Mouse (Mus musculus): Measurements from ENCODE around the gene Gm14548. TPM values are rescaled to one million over a fixed set of nuclear protein-coding genes. Genes with fewer than 3 reads are reported as not detected.
"Not testable (repeated sequence)": the region's sequence is repeated elsewhere in the genome, so short reads cannot be mapped to it uniquely, and the experiment has no call there.

Gm14548 gene
- polyA plus RNA-seq (2012; rRNA removed), result 0.20 and 0.44 TPM in 2 replicates

DNA sequence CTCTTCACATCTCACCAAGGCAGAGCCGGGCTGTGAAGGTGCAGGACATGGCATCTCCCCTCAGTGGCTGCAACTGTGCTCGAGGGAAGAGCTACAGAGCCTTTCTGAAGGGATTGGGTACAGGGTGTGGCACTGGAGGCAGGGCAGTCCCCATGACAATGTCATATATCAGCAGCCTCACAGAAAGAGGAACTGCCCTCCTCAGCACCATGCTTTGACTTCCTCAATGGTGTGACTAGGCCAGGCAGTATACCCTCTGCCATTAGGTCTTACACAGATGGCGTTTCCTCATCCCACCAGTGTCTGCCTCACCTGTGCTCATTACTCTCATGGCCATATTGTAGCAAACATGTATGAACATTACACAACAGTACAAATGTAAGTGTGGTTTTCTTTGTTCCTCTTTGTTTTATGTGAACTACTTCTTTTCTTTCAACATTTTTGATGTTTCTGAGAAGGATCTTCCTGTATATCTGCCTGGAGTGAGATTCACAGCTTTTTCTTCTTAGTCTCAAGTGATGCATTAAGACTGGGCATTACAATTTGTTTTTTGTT is at the start of gene Gm14548:
Gene Gm14548 (minus strand): TSS at position 85 of the 555 bp plus-strand sequence.
- 40% methylated on average over 3 of the region's 3 CpGs for WGBS
- DNase-seq (ENCODE audit: low read depth, low spot score), result not testable (repeated sequence)

GRCm38 (mm10) chr7:3946117-3946516 is 48.2 kb upstream of the Gm14548 start:
- 48% methylated on average over 4 of the region's 4 CpGs for whole genome bisulfite sequencing
- no peak for DNase-seq (ENCODE audit: low read depth, low spot score)

DNA sequence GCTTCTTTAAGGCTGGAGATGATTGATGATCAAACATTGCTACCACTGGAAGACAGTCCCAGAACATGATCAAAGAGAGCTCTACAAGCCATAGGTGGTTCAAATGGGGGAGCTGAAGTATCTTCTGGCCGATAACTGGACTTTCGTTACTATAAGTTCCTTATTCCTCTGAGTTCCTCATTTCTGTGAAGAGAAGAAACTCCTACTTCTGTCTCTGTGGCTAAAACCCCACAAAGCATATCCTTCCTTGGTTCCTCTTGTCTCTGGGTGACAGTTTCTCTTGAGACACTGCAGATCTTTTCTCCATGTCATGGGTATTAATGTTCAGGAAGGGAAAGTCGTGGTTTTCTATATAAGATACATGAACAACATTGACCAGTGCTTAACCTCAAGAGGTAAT is 43.0 kb upstream of the Gm14548 start:
- no peak for DNase-seq (ENCODE audit: low read depth, low spot score)
- WGBS, result 65% methylated on average over 3 of the region's 3 CpGs

DNA sequence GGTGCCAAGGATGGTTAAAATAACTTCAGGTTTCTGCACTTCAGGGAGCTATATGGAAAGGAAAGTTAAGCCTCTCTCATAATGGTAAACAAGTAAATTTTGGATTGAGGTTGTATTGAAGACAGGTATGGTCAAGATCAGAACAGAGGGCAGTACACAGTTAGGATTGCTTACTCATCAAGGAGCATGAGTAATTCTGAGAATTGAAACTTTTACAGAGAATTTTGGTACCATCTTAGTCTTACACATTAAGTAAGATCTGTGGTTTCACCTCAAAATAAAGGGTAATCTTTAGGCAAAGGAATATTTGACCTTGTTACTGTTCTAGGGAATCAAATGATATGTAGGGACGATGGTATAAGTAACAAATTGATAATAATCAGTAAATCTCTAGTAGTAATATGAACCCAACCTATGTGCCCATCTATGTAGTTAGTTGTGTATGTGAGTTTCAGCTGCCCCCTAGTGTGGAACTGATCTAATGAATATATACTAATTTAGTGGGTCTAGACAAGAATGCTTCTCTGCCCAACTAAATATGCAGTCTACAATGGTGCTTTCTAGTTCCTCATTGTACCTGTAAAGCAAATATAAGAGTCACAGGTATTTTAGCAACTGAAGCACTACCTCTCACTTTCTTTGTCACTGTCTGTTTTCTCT is 42.1 kb upstream of the Gm14548 start:
- 67% methylated on average over 1 of the region's 1 CpGs for WGBS
- no peak for DNase-seq (ENCODE audit: low read depth, low spot score)

- DNase-seq (ENCODE audit: low read depth, low spot score), result not testable (repeated sequence)
Measured at GRCm38 (mm10) chr7:3935473-3935872, 37.6 kb upstream of the Gm14548 start.

- WGBS, result 50% methylated on average over 2 of the region's 2 CpGs
- not testable (repeated sequence) for DNase-seq (ENCODE audit: low read depth, low spot score)
Measured at GRCm38 (mm10) chr7:3915387-3915786, 17.5 kb upstream of the Gm14548 start, which contains the start of gene Lilra6. Gene Lilra6, minus strand, starts transcription at chr7:3915503.

DNA sequence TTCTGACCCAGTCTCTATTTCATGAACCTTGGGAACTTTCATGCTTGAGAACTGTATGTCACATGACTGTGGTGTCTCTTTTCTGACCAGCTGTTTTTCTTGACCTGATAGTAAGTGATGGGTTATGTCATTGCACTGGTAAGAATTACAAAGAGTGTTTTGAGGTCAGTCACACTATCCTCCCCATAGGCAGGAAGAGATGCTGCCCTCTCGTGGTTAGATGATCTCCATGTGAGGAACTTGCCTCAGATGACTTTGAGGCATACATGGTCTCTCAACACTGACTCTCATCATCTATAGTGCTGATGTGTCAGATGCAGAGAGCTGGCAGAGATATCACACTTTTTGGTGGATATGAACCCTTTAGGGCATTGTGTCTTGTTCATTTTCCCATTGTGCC is 5.8 kb upstream of the Gm14548 start:
- 24% methylated on average over 1 of the region's 1 CpGs for WGBS
- DNase-seq (ENCODE audit: low read depth, low spot score), result no peak

GRCm38 (mm10) chr7:3875032-3875431 is 22.9 kb downstream of the Gm14548 start:
- WGBS, result no CpG with 5 or more reads among the region's 1 CpGs
- not testable (repeated sequence) for DNase-seq (ENCODE audit: low read depth, low spot score)

GRCm38 (mm10) chr7:3844951-3845350 is 53.0 kb downstream of the Gm14548 start, which contains the start of gene Pira2:
Gene Pira2, minus strand, starts transcription at chr7:3845051.
- no CpG with 5 or more reads among the region's 2 CpGs for WGBS
- DNase-seq (ENCODE audit: low read depth, low spot score), result not testable (repeated sequence)

DNA sequence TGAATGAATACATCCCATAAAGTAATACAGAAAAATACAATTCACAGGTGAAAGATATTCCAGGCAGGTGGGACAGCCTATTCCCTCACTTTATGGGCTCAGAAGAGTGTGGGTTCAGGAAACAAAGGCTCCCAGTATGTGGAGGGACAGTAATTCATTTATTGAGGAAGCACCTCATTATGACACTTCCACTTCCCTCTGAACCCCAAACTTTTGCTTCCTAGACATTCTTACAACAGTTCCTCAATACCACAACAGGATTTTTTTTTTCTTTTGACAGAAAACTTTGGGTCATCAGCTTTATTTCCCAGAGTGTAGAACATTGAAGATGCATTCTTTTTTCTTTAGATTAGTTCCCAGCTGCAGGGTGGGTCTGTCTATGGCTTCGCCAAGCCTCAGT is 60.1 kb downstream of the Gm14548 start:
- DNase-seq (ENCODE audit: low read depth, low spot score), result not testable (repeated sequence)
- WGBS, result no CpG with 5 or more reads among the region's 1 CpGs

Other genes starting within 250 kb of the Gm14548 start
- 6.5 and 7.4 TPM in 2 replicates for gene Leng1, start 232.3 kb downstream of the Gm14548 start, polyA plus RNA-seq (2012; rRNA removed)
- 223 and 306 TPM in 2 replicates for gene Tmc4, start 220.6 kb downstream of the Gm14548 start, polyA plus RNA-seq (2012; rRNA removed)
- gene Tsen34, start 205.3 kb downstream of the Gm14548 start, polyA plus RNA-seq (2012; rRNA removed), result 71.6 and 77.5 TPM in 2 replicates
- gene Mboat7, start 204.6 kb downstream of the Gm14548 start, polyA plus RNA-seq (2012; rRNA removed), result 41.4 and 49.5 TPM in 2 replicates
- gene Rps9, start 194.1 kb downstream of the Gm14548 start, polyA plus RNA-seq (2012; rRNA removed), result 1,977 and 2,102 TPM in 2 replicates
- gene Pirb, start 177.7 kb downstream of the Gm14548 start, polyA plus RNA-seq (2012; rRNA removed), result 6.8 and 12.0 TPM in 2 replicates
- gene Gm15448, start 72.4 kb downstream of the Gm14548 start, polyA plus RNA-seq (2012; rRNA removed), result 0.14 and 0.26 TPM in 2 replicates
- 0.48 and 0.51 TPM in 2 replicates for gene Pira2, start 53.1 kb downstream of the Gm14548 start, polyA plus RNA-seq (2012; rRNA removed)
- gene Lilra6, start 17.4 kb upstream of the Gm14548 start, polyA plus RNA-seq (2012; rRNA removed), result 0.32 and 0.49 TPM in 2 replicates
- 5.0 and 8.3 TPM in 2 replicates for gene Lair1, start 165.1 kb upstream of the Gm14548 start, polyA plus RNA-seq (2012; rRNA removed)
- 17.8 and 26.8 TPM in 2 replicates for gene Ttyh1, start 221.3 kb upstream of the Gm14548 start, polyA plus RNA-seq (2012; rRNA removed)
- gene Leng8, start 238.9 kb upstream of the Gm14548 start, polyA plus RNA-seq (2012; rRNA removed), result 97.6 and 326 TPM in 2 replicates